Mouse (Mus musculus) spleen, adult 2 months (tissue): ENCODE measurements at regions not wholly inside any gene's neighbourhood (a gene's known extent, or its start where the extent isn't known, plus 50 kb on each side); places are given as distances from the start of the nearest gene placed in this dataset.

Source experiments
- CTCF ChIP-seq: fragments of 200-500 bp; IDR thresholded peaks from 2 replicates; pipeline ENCODE4 v1.5.1; 2011; ENCODE audit warnings: mild to moderate bottlenecking, inconsistent platforms; ENCODE audit not compliant: insufficient read depth, insufficient read length, insufficient replicate concordance; ENCODE audit errors: extremely low read depth
- POLR2A ChIP-seq: fragments of 200-500 bp; IDR thresholded peaks from 2 replicates; pipeline ENCODE4 v1.6.1; 2011; ENCODE audit warnings: low read depth, low read length, inconsistent platforms

- no peak for TF ChIP-seq CTCF
- no peak for TF ChIP-seq POLR2A
Measured at GRCm38 (mm10) chr15:61608301-61608731, 685.5 kb upstream of the A1bg start.
